Mouse (Mus musculus): ENCODE data around the gene Camkk1. TPM values are rescaled to one million over a fixed set of nuclear protein-coding genes. Genes with fewer than 3 reads are reported as not detected.

Gene Camkk1
- 3.4 and 9.3 TPM in 2 replicates for polyA plus RNA-seq (2012; rRNA removed; ENCODE audit: low replicate concordance)

DNA sequence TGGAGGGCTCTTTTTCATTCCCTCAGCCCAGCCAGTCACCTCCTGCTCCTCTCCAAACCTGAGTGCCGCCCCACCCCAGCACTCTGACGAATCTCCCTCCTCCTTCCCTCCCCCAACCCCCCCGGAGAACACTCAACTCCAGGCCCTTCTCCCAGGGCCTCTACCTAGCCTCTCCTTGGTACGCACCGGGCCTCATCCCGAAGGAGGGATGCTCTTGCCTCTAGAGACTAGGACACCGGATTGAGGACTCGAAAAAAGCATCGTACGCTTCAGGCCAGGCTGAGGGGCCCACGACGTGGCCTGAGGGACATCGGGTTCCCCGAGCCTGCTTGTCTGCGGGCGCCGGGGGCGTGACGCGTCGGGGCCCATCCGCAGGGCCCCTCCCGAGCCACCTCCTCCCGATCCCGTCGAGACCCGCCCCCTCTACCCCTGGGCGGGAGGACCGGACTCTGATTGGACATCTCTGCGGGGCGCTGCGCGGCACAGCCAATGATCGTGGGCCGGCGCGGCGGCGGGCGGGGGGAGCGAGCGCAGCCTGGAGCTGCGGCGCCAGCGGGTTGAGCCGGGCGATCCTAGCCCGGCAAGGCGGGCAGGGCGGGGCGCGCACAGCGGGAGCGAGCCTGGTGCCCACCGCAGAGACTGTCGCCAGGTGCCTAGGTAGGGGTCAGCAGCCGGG lies at the start of gene Camkk1:
Gene Camkk1 (plus strand): TSS at position 538 of the 676 bp plus-strand sequence.

DNA sequence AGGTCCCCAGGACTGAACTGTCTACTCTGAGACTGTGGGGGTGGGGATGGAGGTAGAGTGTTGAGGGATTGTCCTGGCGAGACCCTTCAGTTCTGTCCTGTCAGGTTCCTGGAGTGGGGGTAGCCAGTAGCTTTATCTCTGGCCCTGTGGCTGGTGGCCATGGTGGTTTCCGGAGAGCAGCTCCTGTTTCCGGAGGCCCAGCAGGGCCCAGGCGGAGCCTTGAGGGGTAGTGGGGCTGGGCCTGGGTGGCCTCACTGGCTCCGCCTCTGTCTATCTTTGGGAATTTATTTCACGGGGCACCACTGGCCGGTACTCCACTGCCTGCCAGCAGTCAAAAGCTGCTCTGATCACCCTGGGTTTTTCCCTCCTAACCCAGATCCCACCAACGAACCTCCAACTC lies 20.0 kb upstream of the Camkk1 start, which contains the start of gene P2rx1:
Gene P2rx1 (plus strand): TSS at position 333 of the 400 bp plus-strand sequence.

DNA sequence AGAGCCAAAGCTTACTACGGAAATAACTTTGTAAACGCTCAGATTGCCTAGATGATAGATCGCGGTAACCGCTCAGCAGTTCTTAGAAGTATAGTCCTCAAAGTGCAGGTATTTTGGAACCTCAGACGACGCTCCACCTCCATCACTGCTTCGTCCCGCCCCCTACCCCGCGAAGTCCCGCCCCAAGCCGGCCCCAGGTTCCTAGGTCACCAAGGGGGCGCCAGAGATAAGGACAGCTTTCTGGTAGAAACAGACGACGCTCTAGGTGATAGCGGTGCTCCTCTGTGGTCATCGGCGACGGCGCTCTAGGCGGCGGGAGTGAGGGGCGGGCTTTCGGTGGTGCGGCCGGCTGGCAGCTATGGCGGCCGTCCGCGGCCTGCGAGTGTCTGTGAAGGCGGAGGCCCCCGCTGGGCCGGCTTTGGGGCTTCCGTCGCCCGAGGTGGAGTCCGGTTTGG lies 28.8 kb downstream of the Camkk1 start, which contains the start of gene Ncbp3:
Gene Ncbp3 (plus strand): TSS at position 242 of the 455 bp plus-strand sequence.

DNA sequence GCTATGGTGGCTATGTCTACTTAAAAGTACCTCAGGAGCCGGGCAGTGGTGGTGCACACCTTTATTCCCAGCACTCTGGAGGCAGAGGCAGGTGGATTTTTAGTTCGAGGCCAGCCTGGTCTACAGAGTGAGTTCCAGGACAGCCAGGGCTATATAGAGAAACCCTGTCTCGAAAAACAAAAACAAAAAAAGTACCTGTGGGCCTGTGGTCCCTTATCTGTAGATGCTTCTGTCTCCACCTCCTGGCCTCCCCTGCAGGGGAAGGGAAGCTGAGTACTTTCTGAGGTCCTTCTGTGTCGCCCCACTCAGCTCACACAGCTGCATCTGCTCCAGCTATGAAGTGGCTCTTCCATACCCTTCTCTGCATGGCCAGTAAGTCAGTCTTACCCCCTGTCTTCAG lies 71.5 kb downstream of the Camkk1 start, which contains the start of gene Itgae:
Gene Itgae (plus strand): TSS at position 301 of the 400 bp plus-strand sequence.

Other genes with a start within 250 kb of the Camkk1 start
- 8.6 and 11.8 TPM in 2 replicates for gene Cyb5d2, start 222.9 kb upstream of the Camkk1 start, polyA plus RNA-seq (2012; rRNA removed; ENCODE audit: low replicate concordance)
- gene Zzef1, start 222.8 kb upstream of the Camkk1 start, polyA plus RNA-seq (2012; rRNA removed; ENCODE audit: low replicate concordance) = 23.5 and 27.6 TPM in 2 replicates
- gene Atp2a3, start 57.8 kb upstream of the Camkk1 start, polyA plus RNA-seq (2012; rRNA removed; ENCODE audit: low replicate concordance) = 54.4 and 78.2 TPM in 2 replicates
- gene P2rx1, start 19.9 kb upstream of the Camkk1 start, polyA plus RNA-seq (2012; rRNA removed; ENCODE audit: low replicate concordance) = 5.5 and 6.8 TPM in 2 replicates
- gene Ncbp3, start 28.8 kb downstream of the Camkk1 start, polyA plus RNA-seq (2012; rRNA removed; ENCODE audit: low replicate concordance) = 2.3 and 4.2 TPM in 2 replicates
- gene Itgae, start 71.6 kb downstream of the Camkk1 start, polyA plus RNA-seq (2012; rRNA removed; ENCODE audit: low replicate concordance) = 2.6 and 2.8 TPM in 2 replicates
- 0.26 and 1.9 TPM in 2 replicates for gene Haspin, start 119.3 kb downstream of the Camkk1 start, polyA plus RNA-seq (2012; rRNA removed; ENCODE audit: low replicate concordance)
- 5.5 and 9.3 TPM in 2 replicates for gene P2rx5, start 141.4 kb downstream of the Camkk1 start, polyA plus RNA-seq (2012; rRNA removed; ENCODE audit: low replicate concordance)
- 74.8 and 94.3 TPM in 2 replicates for gene Emc6, start 158.0 kb downstream of the Camkk1 start, polyA plus RNA-seq (2012; rRNA removed; ENCODE audit: low replicate concordance)
- gene Tax1bp3, start 158.1 kb downstream of the Camkk1 start, polyA plus RNA-seq (2012; rRNA removed; ENCODE audit: low replicate concordance) = 127 and 170 TPM in 2 replicates
- 22.1 and 23.4 TPM in 2 replicates for gene Ctns, start 180.0 kb downstream of the Camkk1 start, polyA plus RNA-seq (2012; rRNA removed; ENCODE audit: low replicate concordance)
- 9.3 and 15.2 TPM in 2 replicates for gene Shpk, start 180.5 kb downstream of the Camkk1 start, polyA plus RNA-seq (2012; rRNA removed; ENCODE audit: low replicate concordance)
- 2.9 and 6.3 TPM in 2 replicates for gene Trpv1, start 215.3 kb downstream of the Camkk1 start, polyA plus RNA-seq (2012; rRNA removed; ENCODE audit: low replicate concordance)
- 0.21 and 0.26 TPM in 2 replicates for gene Trpv3, start 248.4 kb downstream of the Camkk1 start, polyA plus RNA-seq (2012; rRNA removed; ENCODE audit: low replicate concordance)